Mouse (Mus musculus) embryonic fibroblast, embryonic 13.5 days (primary cell): ENCODE measurements around the gene Pgam2. TPM values are rescaled to one million over a fixed set of nuclear protein-coding genes. Genes with fewer than 3 reads are reported as not detected.

ENCODE experiments used
- H3K27ac ChIP-seq: 2 replicates; pipeline ENCODE4 v1.5.1; 2012; ENCODE audit warnings: low read length, control low read depth, inconsistent platforms; ENCODE audit not compliant: insufficient read depth
- H3K4me1 ChIP-seq: 2 replicates; pipeline ENCODE4 v1.6.1; 2011; ENCODE audit warnings: low read length; ENCODE audit not compliant: control insufficient read depth, insufficient read depth
- H3K4me3 ChIP-seq: 2 replicates; pipeline ENCODE4 v1.5.1; 2011; ENCODE audit warnings: mild to moderate bottlenecking, control low read depth, low read length; ENCODE audit not compliant: insufficient read depth
- CTCF ChIP-seq: IDR thresholded peaks from 2 replicates; pipeline ENCODE4 v1.5.1; 2011; ENCODE audit warnings: mild to moderate bottlenecking, control low read depth, low read length, moderate library complexity, borderline replicate concordance; ENCODE audit not compliant: insufficient read depth
- POLR2A ChIP-seq: IDR thresholded peaks from 2 replicates; pipeline ENCODE4 v1.6.1; 2011; ENCODE audit warnings: low read depth, mild to moderate bottlenecking, control low read depth, low read length, moderate library complexity
- polyA plus RNA-seq: library from polyadenylated mRNA; stranded (reverse); fragments of >200 nt; gene quantifications from 2 replicates; pipeline ENCODE4 v1.2.4, GENCODE M21; 2011; ENCODE audit warnings: low read depth; ENCODE audit not compliant: missing spikeins, insufficient read length

The Pgam2 gene
- polyA plus RNA-seq = 2.8 TPM in 1 of 2 replicates, not detected in the other

DNA sequence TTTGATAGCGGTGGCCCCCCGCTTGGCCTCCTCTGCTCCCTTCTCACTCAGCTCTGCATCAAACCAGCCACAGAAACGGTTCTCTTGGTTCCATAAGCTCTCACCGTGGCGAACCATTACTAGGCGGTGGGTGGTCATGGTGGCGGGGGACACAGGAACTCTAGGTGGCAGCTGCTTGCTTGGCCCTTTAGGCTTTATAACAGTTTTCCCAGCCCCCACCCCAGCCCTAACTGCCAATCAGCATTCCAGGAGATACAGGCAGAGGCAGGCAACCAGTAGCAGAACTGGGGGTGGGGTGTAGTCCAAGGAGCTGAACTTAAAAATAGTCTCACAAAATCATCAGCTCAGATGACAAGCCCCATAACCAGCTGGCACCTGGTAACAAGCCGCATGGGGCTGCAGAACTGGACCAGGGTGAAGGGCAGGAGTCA lies at the start of gene Pgam2:
TSS of gene Pgam2 (minus strand) at position 183 of the 431 bp plus-strand sequence.
- no peak for TF ChIP-seq CTCF
- 0 out of 2 replicates have a peak, but pooled peaks have one; percentile 10 for TF ChIP-seq POLR2A
- H3K4me3 ChIP-seq = no peak within 1 kb of the TSS
- H3K4me1 ChIP-seq = no peaks in the 10 kb centered on the region
- H3K27ac ChIP-seq = no peak within 1 kb of the TSS

DNA sequence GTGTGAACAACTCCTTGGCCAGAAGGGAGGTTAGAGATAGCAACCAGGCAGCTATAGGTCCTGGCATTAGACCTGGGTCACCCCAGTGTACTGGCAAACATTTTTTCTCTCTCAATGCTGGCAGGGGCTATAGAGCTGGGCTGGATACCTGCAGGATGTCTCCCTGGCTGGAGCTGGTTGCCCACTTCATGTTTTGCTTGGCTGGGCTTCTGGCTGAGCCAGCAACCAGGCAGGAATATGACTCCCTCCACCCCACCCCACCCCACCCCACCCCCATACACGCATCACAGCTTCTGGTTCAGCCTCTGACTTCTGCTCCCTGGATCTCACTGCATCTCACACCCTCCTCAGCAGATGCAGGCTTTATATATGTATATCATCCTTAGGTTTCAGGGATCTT lies 48.8 kb upstream of the Pgam2 start:
- H3K4me3 ChIP-seq = no peak overlapping the region
- peaks cover 21% of the 10 kb centered on the region for H3K4me1 ChIP-seq
- peak overlapping the region; percentile 43; the same call in 1 of the 2 replicates for H3K27ac ChIP-seq
- TF ChIP-seq POLR2A = no peak
- TF ChIP-seq CTCF = no peak

DNA sequence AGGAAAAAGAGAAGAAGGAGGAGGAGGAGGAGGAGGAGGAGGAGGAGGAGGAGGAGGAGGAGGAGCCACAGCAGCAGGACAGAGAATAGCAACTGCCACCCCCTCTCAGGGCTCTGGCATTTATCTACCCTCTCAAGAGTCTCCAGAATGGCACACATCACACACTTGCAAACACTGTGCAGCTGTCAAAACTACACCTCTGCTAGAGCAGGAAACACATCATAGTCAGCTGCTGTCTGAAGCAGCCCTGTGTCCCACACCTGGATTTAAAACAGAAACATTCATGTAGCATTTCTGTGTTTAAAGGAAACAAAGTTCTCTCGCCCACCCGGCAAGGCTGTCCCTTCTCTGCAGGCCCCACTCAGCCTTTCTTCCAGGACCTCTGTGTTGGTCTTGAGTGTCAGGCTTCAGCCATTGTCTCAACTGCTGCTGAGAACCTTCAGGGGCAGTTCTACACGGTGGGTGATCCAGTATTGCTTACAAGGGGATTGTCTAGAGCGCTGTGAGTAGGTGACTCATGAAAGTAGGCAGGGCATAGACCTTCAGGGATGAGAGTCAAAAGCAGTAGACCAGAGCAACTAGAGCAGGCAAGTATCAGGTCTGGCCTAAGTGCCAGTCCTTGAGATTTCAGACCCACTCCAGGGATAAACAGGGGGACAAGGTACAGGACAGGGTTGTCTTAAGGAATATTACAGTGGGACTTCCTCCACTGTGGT lies 47.6 kb upstream of the Pgam2 start:
- peaks cover 18% of the 10 kb centered on the region for H3K4me1 ChIP-seq
- TF ChIP-seq POLR2A (no peak), CTCF (no peak)
- no peak overlapping the region for H3K4me3 ChIP-seq
- peak overlapping the region; percentile 43 for H3K27ac ChIP-seq

DNA sequence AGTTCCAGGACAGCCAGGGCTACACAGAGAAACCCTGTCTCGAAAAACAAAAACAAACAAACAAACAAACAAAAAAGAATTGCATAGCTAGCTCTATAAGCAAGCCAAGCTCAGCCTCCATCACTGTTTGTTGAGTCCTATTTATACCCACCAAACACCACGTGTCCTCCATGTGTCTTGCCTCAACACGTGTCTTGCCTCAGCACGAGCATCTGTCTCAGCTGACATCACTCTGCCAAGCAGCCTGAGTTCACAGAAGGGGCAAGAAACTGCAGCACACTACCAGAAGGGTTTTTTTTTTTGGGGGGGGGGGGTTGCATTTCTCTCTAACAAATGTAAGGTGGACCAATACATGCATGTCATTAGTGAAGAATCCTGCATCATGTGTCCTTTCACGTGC lies 46.9 kb upstream of the Pgam2 start:
- Histone ChIP-seq H3K4me3 (no peak overlapping the region), H3K4me1 (peaks cover 17% of the 10 kb centered on the region), H3K27ac (no peak overlapping the region)
- no peak for TF ChIP-seq POLR2A
- no peak for TF ChIP-seq CTCF

DNA sequence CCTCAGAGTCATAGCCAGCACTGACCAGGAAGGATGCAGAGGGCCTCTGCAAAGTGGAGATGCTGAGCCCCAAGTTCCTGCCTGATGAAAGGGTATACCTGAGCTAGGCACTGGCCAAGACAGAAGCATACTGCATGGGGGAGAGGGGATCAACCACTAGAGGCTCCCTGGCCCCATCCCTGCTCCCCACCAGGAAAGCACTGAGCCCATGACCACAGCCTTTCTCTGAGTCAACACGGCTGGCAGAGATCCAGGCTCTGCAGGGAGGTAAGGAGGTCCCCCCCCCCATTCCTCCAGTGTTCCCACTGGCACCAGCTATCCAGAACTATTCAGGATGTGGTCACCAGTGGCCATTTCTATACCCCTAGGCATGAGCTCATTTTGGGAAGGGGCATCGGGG lies 45.8 kb upstream of the Pgam2 start:
- H3K4me3 ChIP-seq = no peak overlapping the region
- H3K27ac ChIP-seq = peak overlapping the region; percentile 55
- peaks cover 17% of the 10 kb centered on the region for H3K4me1 ChIP-seq
- TF ChIP-seq CTCF (no peak), POLR2A (no peak)

DNA sequence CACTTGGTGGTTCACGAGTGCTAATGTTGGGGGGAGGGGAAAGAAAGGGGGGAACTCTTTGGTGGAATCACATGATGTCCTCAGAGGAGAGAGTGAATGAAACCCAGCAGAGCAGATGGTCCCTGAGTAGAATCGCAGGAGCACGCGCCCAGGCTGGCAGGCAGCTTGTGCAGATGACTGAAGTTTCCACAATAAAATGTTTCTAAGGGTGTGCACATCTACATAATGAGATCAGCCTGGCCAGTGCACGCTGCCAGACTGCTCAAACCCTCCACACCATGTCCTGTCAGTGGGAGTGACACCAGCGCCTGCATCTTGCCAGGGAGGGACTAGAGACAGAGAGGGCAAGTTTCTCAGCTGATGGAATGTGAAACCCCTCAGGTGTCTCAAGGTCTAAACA lies 45.2 kb upstream of the Pgam2 start:
- peak overlapping the region; percentile 55 for H3K27ac ChIP-seq
- TF ChIP-seq CTCF (no peak), POLR2A (no peak)
- peaks cover 17% of the 10 kb centered on the region for H3K4me1 ChIP-seq
- H3K4me3 ChIP-seq = no peak overlapping the region

DNA sequence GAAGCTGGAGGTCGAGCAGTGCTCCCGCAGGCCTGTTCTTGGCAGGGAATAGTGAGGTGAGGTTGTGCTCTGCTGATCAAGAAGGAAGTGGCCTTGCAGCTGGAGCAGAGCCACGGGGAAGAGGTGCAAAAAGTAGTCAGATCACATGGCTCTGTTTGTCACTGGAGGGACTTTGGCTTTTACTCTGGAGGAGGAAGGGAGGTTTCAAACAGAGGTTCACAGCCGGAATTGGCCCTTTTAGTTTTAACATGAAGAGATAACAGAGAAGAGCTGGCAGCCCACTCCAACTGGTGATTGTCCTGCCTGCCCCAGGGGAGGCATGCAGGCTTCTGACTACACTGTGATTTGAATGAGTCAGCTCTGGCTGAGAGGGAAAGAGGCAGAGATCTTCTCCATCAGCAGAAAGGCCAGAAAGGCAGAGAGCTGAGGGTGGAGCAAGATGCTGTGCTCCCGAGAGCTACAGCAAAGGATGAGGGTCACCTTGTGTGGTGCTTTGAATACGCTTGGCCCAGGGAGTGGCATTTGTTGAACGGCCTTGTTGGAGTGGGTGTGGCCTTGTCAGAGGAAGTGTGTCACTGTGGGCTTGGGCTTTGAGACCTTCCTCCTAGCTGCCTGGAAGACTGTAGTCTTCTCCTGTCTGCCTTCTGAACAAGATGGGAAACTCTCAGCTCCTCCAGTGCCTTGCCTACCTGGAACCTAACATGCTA lies 43.3 kb upstream of the Pgam2 start:
- TF ChIP-seq CTCF (no peak), POLR2A (no peak)
- Histone ChIP-seq H3K4me3 (no peak overlapping the region), H3K4me1 (peaks cover 17% of the 10 kb centered on the region), H3K27ac (peak overlapping the region; percentile 43)

DNA sequence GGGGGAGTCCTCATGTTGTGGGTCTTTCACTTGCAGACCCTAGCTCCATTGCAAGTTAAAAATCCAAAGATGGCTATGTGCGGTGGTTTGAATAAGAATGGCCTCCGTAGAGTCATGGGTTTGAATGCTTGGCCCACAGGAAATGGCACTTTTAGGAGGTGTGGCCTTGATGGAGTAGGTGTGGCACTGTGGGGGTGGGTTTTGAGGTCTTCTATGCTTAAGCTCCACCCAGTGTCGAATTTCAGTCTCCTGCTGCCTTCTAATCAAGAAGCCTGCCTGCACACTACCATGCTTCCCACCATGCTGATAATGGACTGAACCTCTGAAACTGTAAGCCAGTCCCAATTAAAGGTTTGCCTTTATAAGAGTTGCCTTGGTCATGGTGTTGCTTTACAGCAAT lies 39.6 kb upstream of the Pgam2 start:
- 0 out of 2 replicates have a peak, but pooled peaks cover 2% of the 10 kb centered on the region for H3K4me1 ChIP-seq
- TF ChIP-seq CTCF (no peak), POLR2A (no peak)
- no peak overlapping the region for H3K27ac ChIP-seq
- no peak overlapping the region for H3K4me3 ChIP-seq

DNA sequence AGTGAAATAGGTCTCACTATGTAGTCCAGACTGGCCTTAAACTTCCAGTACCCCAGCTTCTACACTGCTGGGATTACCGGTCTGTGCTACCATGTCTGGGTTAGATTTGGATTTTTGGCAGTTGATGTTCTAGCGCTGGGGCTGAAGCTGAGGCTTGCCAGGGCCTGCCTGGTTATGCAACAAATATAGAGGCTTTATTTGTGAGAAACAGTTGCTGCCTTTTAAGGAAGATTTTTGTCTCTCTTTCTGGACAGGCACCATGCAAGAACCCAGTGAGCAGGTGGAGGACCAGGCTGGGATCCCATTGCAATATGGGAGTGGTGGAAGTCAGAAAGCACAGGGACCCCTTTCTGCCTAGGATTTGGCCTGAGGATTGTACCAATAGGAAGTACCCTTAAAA lies 38.2 kb upstream of the Pgam2 start:
- H3K4me1 ChIP-seq = no peaks in the 10 kb centered on the region
- TF ChIP-seq CTCF = no peak
- no peak for TF ChIP-seq POLR2A
- no peak overlapping the region for H3K4me3 ChIP-seq
- H3K27ac ChIP-seq = no peak overlapping the region

DNA sequence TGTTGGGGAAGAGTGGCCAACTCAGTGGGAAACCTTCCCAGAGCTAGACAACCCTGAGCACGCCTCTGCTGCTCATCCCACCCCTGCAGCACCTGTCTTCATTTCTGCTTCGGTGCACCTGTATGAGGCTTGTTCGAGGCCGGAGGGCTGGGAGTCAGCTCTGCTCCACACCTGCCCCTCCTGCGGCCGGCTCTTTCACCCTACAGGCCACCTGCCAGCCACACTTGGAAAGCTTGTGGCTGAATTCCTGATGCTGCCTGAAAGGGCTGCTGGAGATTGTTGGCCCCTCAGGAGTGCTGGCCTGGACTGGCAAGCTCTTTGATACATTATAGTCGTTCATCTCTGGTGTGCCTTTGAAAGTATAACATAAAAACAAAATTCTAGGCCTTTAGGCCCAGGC lies 36.8 kb upstream of the Pgam2 start:
- Histone ChIP-seq H3K4me1 (0 out of 2 replicates have a peak, but pooled peaks cover 2% of the 10 kb centered on the region), H3K27ac (no peak overlapping the region), H3K4me3 (no peak overlapping the region)
- no peak for TF ChIP-seq CTCF
- no peak for TF ChIP-seq POLR2A
